Mouse (Mus musculus) heart, postnatal 10 days (tissue): ENCODE measurements at regions not wholly inside any gene's neighbourhood (a gene's known extent, or its start where the extent isn't known, plus 50 kb on each side); places are given as distances from the start of the nearest gene placed in this dataset.
"Not testable (repeated sequence)": the region's sequence is repeated elsewhere in the genome, so short reads cannot be mapped to it uniquely, and the experiment has no call there.

ENCODE experiments used
- DNase-seq, 2 experiments: peaks; one replicate each; pipeline ENCODE4 v3.0.0; 2021
- intact Hi-C: fragments of 180-260 bp; cut with DNase I; formaldehyde crosslinking; loops from one replicate; pipeline ENCODE4 v1.15.1; 2025

- DNase-seq: peak; percentile 52 to 57
- intact Hi-C loops: not testable (repeated sequence)
Observed at GRCm38 (mm10) chr13:50314001-50314400, 63.9 kb upstream of the Gm906 start.

- DNase-seq: peak in 1 of 2 experiments; percentile 15
- intact Hi-C loops: loop anchor here (10.0 kb wide), 1 partner anchor 442 kb away; no protein-coding TSS in a partner anchor
Observed at GRCm38 (mm10) chr13:50322512-50322911, 72.4 kb upstream of the Gm906 start.

GRCm38 (mm10) chr13:50328614-50329013 is 78.5 kb upstream of the Gm906 start:
- intact Hi-C loops: loop anchor here (10.0 kb wide), 1 partner anchor 436 kb away; no protein-coding TSS in a partner anchor
- no peak for DNase-seq

GRCm38 (mm10) chr13:50344121-50344520 is 73.5 kb upstream of the Fbxw17 start:
- intact Hi-C loops: no loop called here
- no peak for DNase-seq

GRCm38 (mm10) chr13:50351946-50352345 is 65.7 kb upstream of the Fbxw17 start:
- DNase-seq: no peak
- intact Hi-C loops: no loop called here

GRCm38 (mm10) chr13:50355265-50355664 is 62.4 kb upstream of the Fbxw17 start:
- intact Hi-C loops: loop anchor here (5.0 kb wide), 1 partner anchor 477 kb away; no protein-coding TSS in a partner anchor
- no peak for DNase-seq

- DNase-seq: no peak
- intact Hi-C loops: loop anchor here (5.0 kb wide), 1 partner anchor 473 kb away; no protein-coding TSS in a partner anchor
Observed at GRCm38 (mm10) chr13:50359536-50359935, 58.1 kb upstream of the Fbxw17 start.
